Mouse (Mus musculus): ENCODE results near the gene Slc25a20.

Gene Slc25a20

GRCm38 (mm10) chr9:108687181-108687580 is 25.3 kb downstream of the Slc25a20 start:
- no peak for DNase-seq (ENCODE audit: low spot score)

DNA sequence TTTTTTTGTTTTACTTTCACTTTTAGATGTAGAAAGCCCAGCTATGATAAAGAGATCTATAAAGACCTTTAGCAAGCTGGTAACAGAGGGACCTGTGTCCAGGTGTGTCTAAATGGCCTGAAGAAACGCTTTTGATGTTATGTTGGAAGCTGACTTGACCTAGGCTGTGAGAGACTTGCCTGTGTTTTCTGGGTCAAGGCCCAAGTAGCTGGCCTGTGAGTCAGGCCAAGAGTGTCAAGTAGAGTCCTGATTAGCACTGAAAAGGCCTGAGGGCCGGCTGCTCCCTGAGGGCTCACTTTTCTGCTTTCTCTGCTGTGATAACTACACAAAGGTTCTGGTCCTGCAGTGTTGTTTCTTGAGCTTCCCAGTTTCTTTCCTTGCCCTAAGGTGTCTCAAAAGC is 25.8 kb downstream of the Slc25a20 start:
- no peak for DNase-seq (ENCODE audit: low spot score)

DNA sequence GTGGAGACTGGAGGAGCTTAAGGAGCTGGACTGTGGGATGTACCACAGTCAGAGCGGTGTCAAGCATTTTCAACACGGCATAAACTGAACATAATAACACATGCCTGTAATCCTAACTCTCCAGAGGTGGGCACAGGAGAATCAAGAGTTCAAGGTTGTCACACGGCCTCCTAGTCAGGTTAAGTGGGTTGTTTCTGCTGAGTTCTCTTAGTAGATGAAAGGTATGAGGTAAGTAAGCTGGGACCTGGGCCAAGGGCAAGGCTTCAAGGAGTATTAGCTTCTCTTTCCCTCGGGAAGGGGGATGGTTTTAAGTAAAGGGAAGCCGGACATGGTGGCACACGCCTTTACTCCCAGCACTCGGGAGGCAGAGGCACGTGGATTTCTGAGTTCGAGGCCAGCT is 26.6 kb downstream of the Slc25a20 start:
- no peak for DNase-seq (ENCODE audit: low spot score)

GRCm38 (mm10) chr9:108689106-108689505 is 27.2 kb downstream of the Slc25a20 start, which contains the start of gene Prkar2a:
TSS of gene Prkar2a (plus strand) at chr9:108689314.
- no peak for DNase-seq (ENCODE audit: low spot score)

DNA sequence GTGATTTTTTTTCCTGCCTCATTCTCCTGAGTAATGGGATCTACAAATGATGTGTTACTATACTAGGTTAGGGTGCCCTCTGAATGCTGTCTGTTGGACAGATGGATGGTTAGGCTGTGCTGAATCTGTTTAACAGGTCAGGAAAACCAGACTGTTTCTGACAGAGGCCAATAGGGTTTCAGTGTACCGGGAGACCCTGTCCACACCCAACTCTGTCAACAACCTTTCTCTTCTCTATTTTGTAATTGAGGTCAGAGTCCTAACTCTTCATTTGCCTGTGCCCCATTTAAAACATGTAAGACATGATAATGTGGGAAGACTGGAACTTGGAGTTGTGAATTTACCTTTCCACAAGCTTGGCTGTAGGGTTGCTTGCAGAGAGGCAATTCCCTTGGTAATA is 28.1 kb downstream of the Slc25a20 start:
- DNase-seq (ENCODE audit: low spot score): no peak

DNA sequence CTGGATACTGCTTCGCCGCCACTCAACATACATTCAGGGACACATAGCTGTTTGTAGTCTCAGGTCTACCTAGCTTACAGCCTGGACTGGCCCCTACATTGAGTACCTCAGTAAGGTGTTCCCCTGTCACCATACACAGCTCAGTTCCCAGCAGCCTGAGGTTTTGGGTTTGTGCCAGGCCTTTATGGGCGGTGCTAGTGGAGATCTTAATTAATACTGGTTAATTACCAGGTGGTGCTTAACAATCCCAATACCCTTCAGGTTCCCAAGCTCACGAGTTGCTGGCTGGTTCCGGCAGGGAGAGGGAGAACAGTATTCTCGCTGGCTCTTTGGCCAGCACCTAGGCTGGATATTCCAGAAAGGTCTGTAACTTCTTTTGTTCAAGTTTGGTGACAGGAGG is 29.0 kb downstream of the Slc25a20 start:
- DNase-seq (ENCODE audit: low spot score): no peak

GRCm38 (mm10) chr9:108691371-108691770 is 29.5 kb downstream of the Slc25a20 start:
- DNase-seq (ENCODE audit: low spot score): no peak

- DNase-seq (ENCODE audit: low spot score): peak; percentile 87
These were observed 29.9 kb downstream of the Slc25a20 start for GRCm38 (mm10) chr9:108691846-108692225.

DNA sequence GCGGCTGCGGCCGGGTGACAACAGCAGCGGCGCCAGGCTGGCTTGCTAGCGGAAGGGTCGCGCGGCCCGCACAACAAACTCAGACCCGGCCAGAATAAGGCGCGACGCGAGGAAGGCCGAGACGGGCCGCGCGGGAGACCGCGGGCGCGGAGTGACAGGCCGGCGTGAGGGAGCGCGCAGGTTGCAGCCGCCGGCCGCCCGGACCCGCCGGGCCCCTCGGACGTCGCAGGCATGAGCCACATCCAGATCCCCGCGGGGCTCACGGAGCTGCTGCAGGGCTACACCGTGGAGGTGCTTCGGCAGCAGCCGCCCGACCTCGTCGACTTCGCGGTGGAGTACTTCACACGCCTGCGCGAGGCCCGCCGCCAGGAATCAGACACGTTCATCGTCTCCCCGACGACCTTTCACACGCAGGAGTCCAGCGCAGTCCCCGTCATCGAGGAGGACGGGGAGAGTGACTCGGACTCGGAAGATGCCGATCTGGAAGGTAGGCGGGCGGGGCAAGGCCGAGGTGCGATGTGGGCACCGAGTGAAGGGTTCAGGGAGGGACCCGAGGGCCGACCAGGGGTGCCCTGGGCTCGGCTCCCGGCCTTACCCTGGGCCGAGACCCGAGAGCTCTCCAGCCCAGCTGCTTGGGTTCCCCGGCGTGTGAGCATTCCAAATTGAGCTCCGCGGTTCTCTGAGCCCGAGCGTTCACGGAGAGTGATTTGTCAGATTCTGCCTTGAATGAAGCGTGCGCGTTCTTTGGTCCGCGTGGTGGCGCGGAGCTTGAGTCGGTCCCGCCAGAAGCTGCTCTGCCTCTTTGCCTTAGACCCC is 30.5 kb downstream of the Slc25a20 start:
- DNase-seq (ENCODE audit: low spot score): peak; percentile 60

DNA sequence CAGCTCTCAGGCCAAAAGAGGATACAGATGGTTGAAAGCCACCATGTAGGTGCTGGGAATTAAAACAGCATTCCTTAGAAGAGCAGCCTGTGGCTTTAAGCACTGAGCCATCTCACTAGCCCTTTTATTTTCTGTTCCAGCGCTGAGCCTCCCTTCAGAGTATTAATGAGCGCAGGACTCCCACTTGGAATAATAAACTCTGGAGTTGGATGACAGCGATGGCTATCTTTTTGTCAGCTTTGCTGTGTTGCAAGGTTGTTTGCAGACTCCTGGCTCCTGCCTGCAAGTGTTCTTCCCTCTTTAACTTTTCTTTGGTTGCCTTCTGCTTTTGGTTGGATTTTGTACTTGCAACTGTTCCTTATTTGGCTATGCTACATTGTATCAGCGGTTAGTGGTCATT is 32.1 kb downstream of the Slc25a20 start:
- DNase-seq (ENCODE audit: low spot score): peak; percentile 48

- DNase-seq (ENCODE audit: low spot score): no peak
These were observed 32.6 kb downstream of the Slc25a20 start for GRCm38 (mm10) chr9:108694533-108694932.

DNA sequence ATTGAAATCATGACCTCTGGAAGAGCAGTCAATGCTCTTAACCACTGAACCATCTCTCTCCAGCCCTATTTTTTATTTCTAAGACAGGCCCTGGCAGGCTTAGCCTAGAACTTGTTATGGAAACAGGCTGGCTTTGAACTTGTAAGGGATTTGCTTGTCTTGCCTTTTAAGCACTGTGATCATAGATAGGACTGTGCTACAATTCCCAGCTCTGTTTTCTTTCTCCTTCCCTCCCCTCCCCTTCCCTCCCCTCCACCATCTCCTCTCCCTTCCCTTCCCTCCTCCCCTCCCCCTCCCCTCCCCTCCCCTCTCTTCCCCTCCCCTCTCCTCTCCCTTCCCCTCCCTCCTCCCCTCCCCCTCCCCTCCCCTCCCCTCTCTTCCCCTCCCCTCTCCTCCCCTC is 40.6 kb downstream of the Slc25a20 start:
- DNase-seq (ENCODE audit: low spot score): no peak

DNA sequence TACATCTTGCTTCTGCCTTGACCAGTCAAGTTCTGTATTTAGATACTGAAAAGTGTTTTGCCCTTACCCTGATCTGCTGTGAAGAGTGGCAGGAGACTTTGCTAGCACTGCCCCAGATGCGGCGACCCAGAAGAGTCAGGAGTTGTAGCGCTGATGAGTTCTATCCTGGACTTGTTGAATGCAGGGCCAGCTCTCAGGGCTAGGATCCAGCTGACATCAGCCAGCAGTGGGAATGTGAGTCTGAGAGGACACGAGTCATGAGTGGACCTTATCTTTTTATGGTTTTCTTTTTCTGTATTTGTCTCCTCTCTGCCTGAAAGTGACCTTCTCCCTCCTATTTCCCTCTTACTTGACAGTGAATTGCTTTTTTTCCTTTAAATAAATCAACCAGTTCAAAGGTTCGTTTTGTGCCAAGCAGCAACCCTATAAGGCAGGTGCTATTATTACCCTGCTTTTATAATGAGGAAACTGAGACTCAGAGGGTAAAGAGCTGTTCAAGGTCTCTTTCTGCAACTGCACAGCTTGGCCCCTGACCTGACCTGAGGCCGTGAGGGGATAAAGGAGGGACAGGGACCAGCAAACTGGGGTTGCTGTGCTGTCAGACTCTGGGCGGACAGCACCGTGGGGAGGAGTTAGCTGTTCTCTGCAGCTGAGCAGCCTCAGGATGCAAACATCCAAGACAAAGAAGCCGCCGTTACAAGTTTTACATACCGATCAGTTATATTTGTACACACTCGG is 41.7 kb downstream of the Slc25a20 start:
- no peak for DNase-seq (ENCODE audit: low spot score)

DNA sequence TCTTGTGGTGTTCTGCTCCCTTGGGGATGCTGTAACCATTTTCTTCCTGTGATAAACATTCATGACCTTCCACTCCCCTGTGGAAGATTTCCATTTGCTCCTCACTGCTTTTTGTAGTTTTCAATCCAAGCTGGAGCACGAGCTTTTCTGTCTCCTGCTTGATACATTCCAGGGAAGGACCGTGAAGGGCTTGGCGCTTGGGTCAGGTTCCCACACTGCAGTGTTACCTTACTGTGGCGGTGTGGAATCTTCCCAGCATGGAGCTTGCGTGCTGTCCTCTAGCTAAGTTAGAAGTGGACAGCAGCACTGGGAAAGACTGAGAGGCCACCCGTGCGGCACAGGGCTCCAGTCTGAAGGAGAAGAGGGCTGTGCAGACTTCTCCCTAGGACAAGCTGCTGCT is 42.7 kb downstream of the Slc25a20 start:
- DNase-seq (ENCODE audit: low spot score): no peak

DNA sequence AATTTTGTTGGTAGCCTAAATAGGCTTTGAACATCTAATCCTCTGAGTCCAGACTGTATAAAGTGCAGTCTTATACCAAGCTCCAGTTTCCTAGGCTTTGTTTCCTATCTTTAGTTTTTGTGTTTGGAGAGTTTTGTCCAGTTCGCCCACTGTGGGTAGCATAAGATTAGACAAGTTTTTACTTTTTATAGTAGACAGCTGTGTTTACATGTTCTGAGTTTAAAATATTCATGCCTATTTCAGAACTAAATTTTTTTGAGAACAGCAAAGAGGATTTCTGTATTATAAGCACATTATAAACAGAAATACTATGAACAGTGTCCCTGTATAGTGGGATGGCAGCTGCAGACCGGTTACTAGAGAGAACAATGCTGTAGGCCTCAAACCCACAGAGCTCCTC is 45.3 kb downstream of the Slc25a20 start:
- DNase-seq (ENCODE audit: low spot score): no peak

- no peak for DNase-seq (ENCODE audit: low spot score)
These were observed 46.9 kb downstream of the Slc25a20 start for GRCm38 (mm10) chr9:108708833-108709232.

DNA sequence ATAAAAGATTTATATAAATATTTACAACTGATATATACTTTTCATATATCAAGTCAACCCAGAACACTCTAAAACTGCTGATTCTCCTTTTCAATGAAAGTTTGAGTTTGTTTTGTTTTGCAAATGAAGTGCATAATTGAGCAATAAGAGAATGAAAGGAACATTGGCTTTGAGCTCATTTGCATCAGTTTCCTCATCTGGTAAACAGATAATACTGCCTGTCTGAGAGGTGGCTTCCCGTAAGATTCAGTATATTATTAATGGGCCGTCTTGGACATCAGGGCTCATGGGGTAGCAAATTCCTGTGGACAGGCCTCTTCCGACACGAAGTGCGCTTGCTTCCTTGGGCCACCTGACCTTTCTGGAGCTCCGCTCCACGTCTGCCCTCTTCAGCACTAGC is 48.9 kb downstream of the Slc25a20 start:
- no peak for DNase-seq (ENCODE audit: low spot score)

GRCm38 (mm10) chr9:108716199-108716598 is 54.3 kb downstream of the Slc25a20 start:
- DNase-seq (ENCODE audit: low spot score): no peak

DNA sequence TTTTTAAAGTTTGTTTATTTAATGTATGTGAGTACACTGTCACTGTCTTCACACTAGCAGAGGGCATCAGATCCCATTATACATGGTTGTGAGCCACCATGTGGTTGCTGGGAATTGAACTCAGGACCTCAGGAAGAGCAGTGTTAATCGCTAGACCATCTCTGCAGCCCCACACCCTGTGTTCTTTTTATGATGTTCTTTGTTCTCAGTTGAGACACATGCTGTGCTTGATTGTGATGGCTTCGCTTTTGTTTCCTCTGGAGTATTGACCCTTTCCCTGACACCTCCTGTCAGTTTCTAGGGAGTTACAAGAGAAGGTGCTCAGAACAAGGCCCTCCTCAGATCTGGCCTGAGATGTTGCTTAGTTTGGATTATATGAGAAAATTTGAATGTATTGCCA is 61.9 kb downstream of the Slc25a20 start:
- no peak for DNase-seq (ENCODE audit: low spot score)

GRCm38 (mm10) chr9:108726116-108726515 is 64.2 kb downstream of the Slc25a20 start:
- DNase-seq (ENCODE audit: low spot score): no peak

DNA sequence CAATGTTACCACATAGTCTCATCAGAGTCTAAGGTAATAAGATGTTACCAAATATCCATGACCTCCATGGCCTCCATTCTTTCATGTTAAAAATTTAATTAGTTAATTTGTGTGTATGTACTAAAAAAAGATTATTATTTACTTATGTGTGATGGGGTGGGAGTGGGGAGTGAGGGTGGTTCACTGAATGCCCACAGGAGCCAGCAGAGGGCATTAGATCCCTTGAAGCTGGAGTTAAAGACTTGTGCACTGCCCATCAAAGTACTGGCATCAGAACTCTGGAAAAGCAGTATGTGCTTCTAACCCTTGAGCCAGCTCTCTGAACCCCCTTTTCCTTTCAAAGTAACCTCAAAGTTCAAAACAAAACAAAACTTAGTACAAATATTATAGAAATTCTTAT is 67.2 kb downstream of the Slc25a20 start:
- no peak for DNase-seq (ENCODE audit: low spot score)

GRCm38 (mm10) chr9:108732462-108732861 is 70.6 kb downstream of the Slc25a20 start:
- DNase-seq (ENCODE audit: low spot score): no peak
